Mouse (Mus musculus): ENCODE results near the gene Gm49322.

DNA sequence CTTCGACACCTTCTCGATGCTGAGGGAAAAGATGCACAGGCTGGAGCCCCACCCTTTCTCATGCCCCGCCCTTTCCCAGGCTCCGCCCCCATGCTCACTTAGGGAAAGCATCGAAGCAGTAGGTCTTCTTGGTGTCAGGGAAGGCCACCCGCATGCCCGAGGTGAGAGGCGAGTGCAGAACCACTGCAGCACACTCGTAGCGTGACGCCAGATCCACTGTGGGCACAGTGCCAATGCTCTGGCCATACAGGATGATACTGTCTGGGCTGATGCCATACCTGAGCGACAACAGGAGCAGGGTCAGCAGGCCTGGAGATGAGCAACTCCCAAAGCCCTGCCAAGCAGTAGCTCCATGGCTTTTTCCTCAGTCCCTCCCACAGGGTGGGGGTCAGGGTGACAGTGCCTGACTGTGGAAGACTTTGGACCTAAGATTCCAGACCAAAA lies 21.8 kb upstream of the Gm49322 start:
- TF ChIP-seq CTCF (conservative IDR thresholded peaks at IDR 0.05; ENCODE audit: low read length) (no peak), POU5F1 (IDR thresholded peaks at IDR 0.05; ENCODE audit: borderline replicate concordance, low read length) (no peak), NANOG (IDR thresholded peaks at IDR 0.05; ENCODE audit: borderline replicate concordance, low read length) (no peak)
